Mouse (Mus musculus): ENCODE results near the gene Golph3.
A peak's percentile ranks its signal among the peaks of the same experiment; 100 is the strongest.
"Not testable (repeated sequence)": the region's sequence is repeated elsewhere in the genome, so short reads cannot be mapped to it uniquely, and the experiment has no call there.

Golph3 gene

GRCm38 (mm10) chr15:12357459-12357858 lies 36.2 kb downstream of the Golph3 start:
- DNase-seq (ENCODE audit: low read depth): no peak

GRCm38 (mm10) chr15:12358384-12358783 lies 37.1 kb downstream of the Golph3 start:
- DNase-seq (ENCODE audit: low read depth): no peak

GRCm38 (mm10) chr15:12360519-12361212 lies 39.4 kb downstream of the Golph3 start:
- DNase-seq (ENCODE audit: low read depth): no peak

- DNase-seq (ENCODE audit: low read depth): no peak
Observed at GRCm38 (mm10) chr15:12362001-12362700, 40.9 kb downstream of the Golph3 start.

- DNase-seq (ENCODE audit: low read depth): no peak
Observed at GRCm38 (mm10) chr15:12362701-12363040, 41.4 kb downstream of the Golph3 start.

- DNase-seq (ENCODE audit: low read depth): no peak
Observed at GRCm38 (mm10) chr15:12364096-12364495, 42.8 kb downstream of the Golph3 start.

GRCm38 (mm10) chr15:12365416-12366071 lies 44.3 kb downstream of the Golph3 start:
- no peak for DNase-seq (ENCODE audit: low read depth)

GRCm38 (mm10) chr15:12366072-12366469 lies 44.8 kb downstream of the Golph3 start:
- no peak for DNase-seq (ENCODE audit: low read depth)

GRCm38 (mm10) chr15:12366580-12367305 lies 45.5 kb downstream of the Golph3 start:
- DNase-seq (ENCODE audit: low read depth): not testable (repeated sequence)

GRCm38 (mm10) chr15:12367306-12368080 lies 46.2 kb downstream of the Golph3 start:
- no peak for DNase-seq (ENCODE audit: low read depth)

GRCm38 (mm10) chr15:12368357-12368756 lies 47.1 kb downstream of the Golph3 start:
- DNase-seq (ENCODE audit: low read depth): no peak

- DNase-seq (ENCODE audit: low read depth): no peak
Observed at GRCm38 (mm10) chr15:12368850-12369249, 47.6 kb downstream of the Golph3 start.

- DNase-seq (ENCODE audit: low read depth): no peak
Observed at GRCm38 (mm10) chr15:12370096-12370495, 48.8 kb downstream of the Golph3 start.

- peak; percentile 37 for DNase-seq (ENCODE audit: low read depth)
Observed at GRCm38 (mm10) chr15:12371183-12371582, 49.9 kb downstream of the Golph3 start.

GRCm38 (mm10) chr15:12373496-12373895 lies 52.2 kb downstream of the Golph3 start:
- no peak for DNase-seq (ENCODE audit: low read depth)

GRCm38 (mm10) chr15:12373918-12374317 lies 52.7 kb downstream of the Golph3 start:
- DNase-seq (ENCODE audit: low read depth): no peak

- no peak for DNase-seq (ENCODE audit: low read depth)
Observed at GRCm38 (mm10) chr15:12374916-12375315, 53.7 kb downstream of the Golph3 start.

GRCm38 (mm10) chr15:12375641-12376311 lies 54.5 kb downstream of the Golph3 start:
- DNase-seq (ENCODE audit: low read depth): peak; percentile 60

- DNase-seq (ENCODE audit: low read depth): no peak
Observed at GRCm38 (mm10) chr15:12376491-12377069, 55.3 kb downstream of the Golph3 start.

GRCm38 (mm10) chr15:12377800-12378199 lies 56.5 kb downstream of the Golph3 start:
- DNase-seq (ENCODE audit: low read depth): no peak

- DNase-seq (ENCODE audit: low read depth): no peak
Observed at GRCm38 (mm10) chr15:12380057-12380456, 58.8 kb downstream of the Golph3 start.

Measured in fibroblast of lung, adult 2 months (primary cell).